Mouse (Mus musculus) CH12.LX (cell line): ENCODE results near the gene Mybph. TPM values are rescaled to one million over a fixed set of nuclear protein-coding genes. Genes with fewer than 3 reads are reported as not detected.

Experiments used
- DNase-seq: peaks from one replicate; pipeline ENCODE4 v3.0.0-alpha.2; 2013; ENCODE audit errors: extremely low read depth
- H3K27ac ChIP-seq: 2 replicates; pipeline ENCODE4 v1.5.1; 2012; ENCODE audit warnings: low read depth, mild to moderate bottlenecking, control low read depth, moderate library complexity; ENCODE audit not compliant: insufficient read depth
- H3K27me3 ChIP-seq: replicated peaks from 2 replicates; pipeline ENCODE3; 2012; ENCODE audit warnings: inconsistent platforms
- H3K36me3 ChIP-seq, 2 experiments: replicated peaks in 1 of 2; 2 replicates each; pipeline versions ENCODE3 to v1.6.1; 2012; ENCODE audit warnings: inconsistent platforms in 1 of 2, low read length in 1 of 2, mild to moderate bottlenecking in 1 of 2, mixed read lengths in 1 of 2, moderate library complexity in 1 of 2; ENCODE audit not compliant: control insufficient read depth in 1 of 2, insufficient read depth in 1 of 2
- H3K4me1 ChIP-seq, 2 experiments: 2 replicates each; pipeline ENCODE4 v1.6.1; 2012; ENCODE audit warnings: inconsistent platforms in 1 of 2, moderate library complexity in 1 of 2; ENCODE audit not compliant: insufficient read depth in 2 of 2, control insufficient read depth in 1 of 2
- H3K4me2 ChIP-seq: 2 replicates; pipeline ENCODE4 v1.6.1; 2012; ENCODE audit warnings: low read depth, mild to moderate bottlenecking, control low read depth; ENCODE audit not compliant: poor library complexity, insufficient read depth, severe bottlenecking
- H3K4me3 ChIP-seq, 3 experiments: fragments of 150-350 bp in 1 of 3; sonication (generic) in 1 of 3; replicated peaks in 1 of 3; 2 replicates each; pipeline versions ENCODE3 to v1.5.1; 2011 to 2012; ENCODE audit warnings: low read depth in 2 of 3, low read length in 2 of 3, mild to moderate bottlenecking in 2 of 3, moderate library complexity in 2 of 3, control low read depth in 1 of 3, improper control_type of control experiment in 1 of 3, inconsistent platforms in 1 of 3, mixed read lengths in 1 of 3; ENCODE audit not compliant: poor library complexity in 1 of 3
- H3K79me2 ChIP-seq: replicated peaks from 2 replicates; pipeline ENCODE4 v1.6.1; 2012; ENCODE audit warnings: mild to moderate bottlenecking, moderate library complexity; ENCODE audit not compliant: control insufficient read depth, poor library complexity, insufficient read depth, severe bottlenecking; ENCODE audit errors: extremely low read depth
- H3K9ac ChIP-seq: 2 replicates; pipeline ENCODE4 v1.6.1; 2012; ENCODE audit warnings: low read depth, mild to moderate bottlenecking, control low read depth, moderate library complexity; ENCODE audit not compliant: insufficient read depth
- H3K9me3 ChIP-seq: replicated peaks from 2 replicates; pipeline ENCODE3; 2012; ENCODE audit warnings: low read length, inconsistent platforms, mixed read lengths
- BHLHE40 ChIP-seq: IDR thresholded peaks from 2 replicates; pipeline ENCODE4 v1.6.1; 2011; ENCODE audit warnings: mild to moderate bottlenecking, low read depth, low read length, improper control_type of control experiment
- CHD1 ChIP-seq: IDR thresholded peaks from 2 replicates; pipeline ENCODE4 v1.6.1; 2012; ENCODE audit warnings: low read depth, low read length, improper control_type of control experiment, inconsistent platforms
- CTCF ChIP-seq, 2 experiments: IDR thresholded peaks in 1 of 2; conservative IDR thresholded peaks in 1 of 2; 2 replicates each; pipeline ENCODE4 v1.5.1; 2011 to 2012; ENCODE audit warnings: low read depth in 2 of 2, low read length in 2 of 2, improper control_type of control experiment in 1 of 2, inconsistent platforms in 1 of 2, mild to moderate bottlenecking in 1 of 2, moderate library complexity in 1 of 2
- ELF1 ChIP-seq: IDR thresholded peaks from 2 replicates; pipeline ENCODE4 v1.6.1; 2014; ENCODE audit warnings: low read depth, mild to moderate bottlenecking, inconsistent platforms, low read length, improper control_type of control experiment
- EP300 ChIP-seq: IDR thresholded peaks from 2 replicates; pipeline ENCODE4 v1.6.1; 2011; ENCODE audit warnings: low read length, improper control_type of control experiment
- GABPA ChIP-seq: IDR thresholded peaks from 2 replicates; pipeline ENCODE4 v1.6.1; 2012; ENCODE audit warnings: low read depth, low read length, improper control_type of control experiment, inconsistent platforms; ENCODE audit not compliant: insufficient replicate concordance
- HCFC1 ChIP-seq: IDR thresholded peaks from 2 replicates; pipeline ENCODE4 v1.6.1; 2012; ENCODE audit warnings: low read depth, mild to moderate bottlenecking, inconsistent platforms, low read length, improper control_type of control experiment
- IRF4 ChIP-seq: IDR thresholded peaks from 2 replicates; pipeline ENCODE4 v1.6.1; 2014; ENCODE audit warnings: low read depth, mild to moderate bottlenecking, inconsistent platforms, low read length, improper control_type of control experiment
- JUND ChIP-seq: conservative IDR thresholded peaks from 2 replicates; pipeline ENCODE4 v1.6.1; 2011; ENCODE audit warnings: low read depth, low read length, improper control_type of control experiment
- MAFK ChIP-seq: IDR thresholded peaks from 2 replicates; pipeline ENCODE4 v1.6.1; 2011; ENCODE audit warnings: low read length, improper control_type of control experiment; ENCODE audit not compliant: insufficient replicate concordance
- MAX ChIP-seq: IDR thresholded peaks from 2 replicates; pipeline ENCODE4 v1.6.1; 2011; ENCODE audit warnings: low read length, improper control_type of control experiment
- MAZ ChIP-seq: IDR thresholded peaks from 2 replicates; pipeline ENCODE4 v1.6.1; 2012; ENCODE audit warnings: low read depth, mild to moderate bottlenecking, inconsistent platforms, low read length, improper control_type of control experiment, moderate library complexity
- MEF2A ChIP-seq: IDR thresholded peaks from 2 replicates; pipeline ENCODE4 v1.6.1; 2014; ENCODE audit warnings: low read depth, mild to moderate bottlenecking, inconsistent platforms, low read length, improper control_type of control experiment, borderline replicate concordance
- MXI1 ChIP-seq: IDR thresholded peaks from 2 replicates; pipeline ENCODE4 v1.6.1; 2011; ENCODE audit warnings: mild to moderate bottlenecking, low read depth, low read length, improper control_type of control experiment
- MYC ChIP-seq: IDR thresholded peaks from 2 replicates; pipeline ENCODE4 v1.6.1; 2011; ENCODE audit warnings: low read depth, mild to moderate bottlenecking, improper control_type of control experiment, low read length
- POLR2A ChIP-seq: IDR thresholded peaks from 2 replicates; pipeline ENCODE4 v1.6.1; 2011; ENCODE audit warnings: low read depth, mild to moderate bottlenecking, improper control_type of control experiment, low read length
- RAD21 ChIP-seq: IDR thresholded peaks from 2 replicates; pipeline ENCODE4 v1.6.1; 2011; ENCODE audit warnings: low read depth, mild to moderate bottlenecking, low read length, improper control_type of control experiment, moderate library complexity
- SIN3A ChIP-seq: IDR thresholded peaks from 2 replicates; pipeline ENCODE4 v1.6.1; 2012; ENCODE audit warnings: low read length, improper control_type of control experiment, inconsistent platforms
- SMC3 ChIP-seq: IDR thresholded peaks from 2 replicates; pipeline ENCODE4 v1.6.1; 2011; ENCODE audit warnings: low read depth, low read length, improper control_type of control experiment
- TBP ChIP-seq: conservative IDR thresholded peaks from 2 replicates; pipeline ENCODE4 v1.6.1; 2011; ENCODE audit warnings: low read depth, low read length, improper control_type of control experiment
- TCF12 ChIP-seq: IDR thresholded peaks from 2 replicates; pipeline ENCODE4 v1.6.1; 2014; ENCODE audit warnings: low read depth, mild to moderate bottlenecking, inconsistent platforms, low read length, improper control_type of control experiment
- UBTF ChIP-seq: IDR thresholded peaks from 2 replicates; pipeline ENCODE4 v1.6.1; 2012; ENCODE audit warnings: low read depth, mild to moderate bottlenecking, inconsistent platforms, low read length, improper control_type of control experiment, moderate library complexity
- ZC3H11A ChIP-seq: IDR thresholded peaks from 2 replicates; pipeline ENCODE4 v1.6.1; 2012; ENCODE audit warnings: low read depth, mild to moderate bottlenecking, inconsistent platforms, low read length, improper control_type of control experiment
- dilution Hi-C: fragments of 300-500 bp; cut with MboI; formaldehyde crosslinking; loops from 2 replicates; pipeline ENCODE4 v1.14.3; 2020; ENCODE audit warnings: low sequenced_read_pairs; ENCODE audit not compliant: extremely low pct_unique_long_range_greater_than_20kb, extremely low pct_ligation_motif_present
- in situ Hi-C: fragments of 300-500 bp; cut with MboI; formaldehyde crosslinking; loops from 3 replicates; pipeline ENCODE4 v1.14.3; 2019; ENCODE audit warnings: low sequenced_read_pairs, low pct_ligation_motif_present, low pct_unique_long_range_greater_than_20kb, mixed read lengths
- polyA plus RNA-seq: library from polyadenylated mRNA; unstranded; fragments of >175 nt; gene quantifications from 2 replicates; pipeline ENCODE4 v1.2.1, GENCODE M21; 2012; ENCODE audit warnings: low read depth; ENCODE audit not compliant: insufficient read length
- total RNA-seq, 2 experiments: library from RNA; depleted of rRNA; stranded (reverse); fragments of 300-350 nt in 1 of 2; fragments of >200 nt in 1 of 2; gene quantifications; 2 replicates each; pipeline ENCODE4 v1.2.3; 2012 to 2014

The Mybph gene
- total and polyA plus RNA-seq, 3 experiments = 0.25 to 3.0 (median 0.51) TPM

GRCm38 (mm10) chr1:134195571-134195970, 2.3 kb downstream of the Mybph start:
- TF ChIP-seq BHLHE40 (no peak), ZC3H11A (no peak), MAFK (no peak), JUND (no peak), MEF2A (no peak), SMC3 (no peak), CHD1 (no peak)
- Histone ChIP-seq H3K4me2 (peak overlapping the region; percentile 73), H3K9me3 (no peaks in the 10 kb centered on the region), H3K27me3 (no peaks in the 10 kb centered on the region), H3K4me1 (peaks cover 30 to 93% of the 10 kb centered on the region in 2 experiments), H3K4me3 (peak overlapping the region; percentile 55 to 66 (median 56)), H3K79me2 (no peaks in the 10 kb centered on the region), H3K36me3 (no peaks in the 10 kb centered on the region), H3K27ac (peak overlapping the region; percentile 89), H3K9ac (peak overlapping the region; percentile 64)
- in situ Hi-C loops (loop anchor here (5.0 to 10.0 kb wide), 2 partner anchors 37 to 99 kb away; no protein-coding TSS in a partner anchor), dilution Hi-C loops (no loop called here)
- peak; percentile 55 for DNase-seq

DNA sequence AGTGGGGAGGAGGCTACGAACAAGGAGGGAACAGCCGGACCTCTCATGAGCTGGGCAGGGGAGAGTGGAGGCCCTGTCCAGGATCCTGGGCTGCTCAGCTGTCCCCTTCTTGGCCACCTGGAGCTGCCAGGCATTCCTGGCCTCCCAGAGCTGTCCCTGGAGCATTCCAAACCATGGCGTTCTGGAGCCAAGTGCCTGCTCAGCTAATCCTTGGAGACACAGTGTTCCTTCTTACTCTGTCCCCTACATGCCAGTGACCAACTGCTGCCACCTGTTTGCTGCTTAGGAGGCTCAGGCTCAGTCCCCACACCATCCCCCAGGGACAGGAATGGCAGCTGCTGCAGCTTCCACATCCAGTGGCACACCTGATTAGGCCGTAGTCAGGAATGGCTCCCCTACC, 2.7 kb downstream of the Mybph start:
- TF ChIP-seq UBTF = no peak
- TF ChIP-seq MYC = no peak
- no peak for TF ChIP-seq SMC3
- peak; percentile 36; the same call in 1 of the 2 replicates for TF ChIP-seq MXI1
- TF ChIP-seq MEF2A = no peak
- 0 out of 2 replicates have a peak, but pooled peaks have one; percentile 15 for TF ChIP-seq SIN3A
- TF ChIP-seq, all 38 proteins: peak for 2
- Histone ChIP-seq H3K36me3 (no peaks in the 10 kb centered on the region), H3K27ac (peak overlapping the region; percentile 89), H3K9ac (peak overlapping the region; percentile 64), H3K79me2 (no peaks in the 10 kb centered on the region), H3K9me3 (no peaks in the 10 kb centered on the region), H3K4me3 (peak overlapping the region; percentile 55 to 66 (median 56)), H3K4me2 (peak overlapping the region; percentile 73), H3K27me3 (no peaks in the 10 kb centered on the region), H3K4me1 (peaks cover 30 to 93% of the 10 kb centered on the region in 2 experiments)
- DNase-seq = no peak
- dilution Hi-C loops = no loop called here
- in situ Hi-C loops = loop anchor here (5.0 to 10.0 kb wide), 2 partner anchors 36 to 99 kb away; no protein-coding TSS in a partner anchor

- peak; percentile 99 for DNase-seq
- Histone ChIP-seq H3K4me3 (peak overlapping the region; percentile 55 to 66 (median 56)), H3K9ac (peak overlapping the region; percentile 64), H3K27me3 (no peaks in the 10 kb centered on the region), H3K36me3 (no peaks in the 10 kb centered on the region), H3K4me1 (peaks cover 31 to 94% of the 10 kb centered on the region in 2 experiments), H3K79me2 (no peaks in the 10 kb centered on the region), H3K4me2 (peak overlapping the region; percentile 73), H3K27ac (peak overlapping the region; percentile 89), H3K9me3 (no peaks in the 10 kb centered on the region)
- in situ Hi-C loops = loop anchor here (5.0 to 10.0 kb wide), 2 partner anchors 36 to 98 kb away; no protein-coding TSS in a partner anchor
- dilution Hi-C loops = no loop called here
- TF ChIP-seq MAX (no peak), GABPA (no peak), SIN3A (peak; percentile 68; the same call in 1 of the 2 replicates), SMC3 (peak; percentile 87), MYC (no peak), MAFK (peak; percentile 100), RAD21 (peak; percentile 71), MAZ (0 out of 2 replicates have a peak, but pooled peaks have one; percentile 30), MXI1 (no peak), EP300 (peak; percentile 99), TCF12 (peak; percentile 91), IRF4 (peak; percentile 100), ELF1 (peak; percentile 56; the same call in 1 of the 2 replicates), TBP (peak; percentile 72; the same call in 1 of the 2 replicates), MEF2A (peak; percentile 87; the same call in 1 of the 2 replicates), HCFC1 (no peak), POLR2A (peak; percentile 39; the same call in 1 of the 2 replicates), JUND (peak; percentile 67), CTCF (conservative IDR thresholded peaks at IDR 0.05 in 1 of 2, IDR thresholded peaks at IDR 0.05 in 1 of 2; ENCODE audit: low read depth in 2 of 2, low read length in 2 of 2) (peak; percentile 89 to 91)
Measured at GRCm38 (mm10) chr1:134196386-134196785, 3.1 kb downstream of the Mybph start.
